Mouse (Mus musculus): ENCODE results near the gene Tmc6.

DNA sequence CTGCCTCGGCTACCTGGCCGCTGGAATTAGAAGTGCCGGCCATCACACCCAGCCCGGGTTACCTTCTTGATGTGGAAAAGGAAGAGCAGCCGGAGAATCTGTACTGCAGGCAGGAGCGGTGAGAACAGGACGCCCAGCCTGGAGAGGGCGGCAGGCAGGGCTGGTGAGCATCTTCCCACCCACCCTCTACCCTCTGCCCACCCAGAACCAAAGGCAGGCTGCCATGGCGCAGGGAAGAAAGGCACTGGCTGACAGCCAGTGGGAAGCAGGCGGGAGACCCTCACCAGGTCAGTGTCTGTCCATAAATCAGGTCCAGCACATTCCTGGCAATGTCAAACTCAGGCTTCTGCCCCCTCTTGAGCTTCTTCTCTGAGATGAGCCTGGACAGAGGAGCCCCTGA, 11.6 kb downstream of the Tmc6 start:
- no peak for TF ChIP-seq CTCF (IDR thresholded peaks at IDR 0.05)
- TF ChIP-seq POLR2A (IDR thresholded peaks at IDR 0.05; ENCODE audit: insufficient read depth, low read depth, low read length) = no peak
- no peak for TF ChIP-seq EP300 (IDR thresholded peaks at IDR 0.05; ENCODE audit: insufficient read depth, low read depth, low read length)
